In the genomic region with DNA sequence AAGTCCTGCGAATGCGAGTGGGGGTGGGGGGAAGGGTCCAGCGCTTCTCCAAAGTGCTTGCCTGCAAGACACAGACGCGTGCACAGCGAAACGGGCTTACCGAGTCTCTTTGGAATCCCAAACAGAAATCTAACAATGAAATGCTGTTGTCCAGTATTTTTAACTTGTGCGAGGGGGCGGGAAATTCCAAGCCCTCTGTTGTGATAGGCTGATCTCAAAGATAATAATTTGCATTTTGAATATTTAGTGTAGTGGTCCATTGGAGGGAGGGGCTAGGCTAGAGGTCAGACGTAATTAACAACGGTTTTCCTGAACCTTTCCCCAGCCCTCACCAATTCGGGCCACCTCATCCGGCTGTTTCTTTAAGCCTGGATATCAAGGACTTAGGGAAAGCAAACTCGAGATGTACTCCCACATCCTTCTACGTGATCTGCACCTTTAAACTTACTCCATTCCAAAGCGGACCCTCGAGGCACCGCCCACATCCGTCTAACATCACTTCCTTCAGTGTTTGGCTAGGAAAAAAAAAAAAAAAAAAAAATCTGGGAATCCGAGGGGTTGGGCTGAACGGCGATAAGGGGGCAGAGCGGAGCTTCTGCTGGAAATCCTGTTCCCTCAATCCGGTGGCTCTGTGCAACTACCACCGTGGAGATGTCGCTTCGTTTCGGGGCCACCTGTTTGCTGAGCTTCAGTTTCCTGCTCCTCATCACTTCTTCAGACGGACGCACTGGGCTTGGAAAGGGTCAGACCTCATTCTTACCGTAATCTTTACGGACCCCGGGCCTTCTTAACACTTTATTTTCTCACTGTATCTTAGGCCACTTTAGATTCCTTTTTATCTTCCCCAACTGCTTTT, we compare ENCODE assay signal across 7 mouse cellular contexts. TPM values are rescaled to one million over a fixed set of nuclear protein-coding genes. Genes with fewer than 3 reads are reported as not detected.
DNase-seq lines count a peak whose midpoint lies in the region; ATAC-seq lines count a peak whose summit lies in the region.

A gene (plus strand): TSS at position 487 of the 856 bp plus-strand sequence.

- H3K27ac ChIP-seq in intestine, embryonic 15.5 days = peak within 1 kb of the TSS; percentile 98
- peak within 1 kb of the TSS; percentile 100 for H3K27ac ChIP-seq in midbrain, embryonic 10.5 days (replicated peaks)

- no peaks in the 10 kb centered on the region for H3K9me3 ChIP-seq in intestine, embryonic 15.5 days
- H3K9me3 ChIP-seq in midbrain, embryonic 10.5 days (replicated peaks) = no peaks in the 10 kb centered on the region

- ATAC-seq in intestine, embryonic 15.5 days = peak; percentile 87

- peak within 1 kb of the TSS; percentile 69 for H3K4me2 ChIP-seq in intestine, embryonic 15.5 days (replicated peaks)

- peak; percentile 87 for DNase-seq in adrenal gland, adult 8-10 months
- peak; percentile 88 for DNase-seq in embryo, embryonic 11.5 days (ENCODE audit: low read depth, low spot score)
- DNase-seq in gastrocnemius, postnatal 36 days = peak; percentile 73 to 79
- DNase-seq in left cerebral cortex, postnatal 25 days (ENCODE audit: low spot score in 2 of 2) = peak; percentile 86 to 93
- DNase-seq in midbrain, embryonic 10.5 days (ENCODE audit: low spot score) = peak; percentile 88
- DNase-seq in right cerebral cortex, postnatal 4 days = peak; percentile 69

- under 1% methylated on average over 34 of the region's 34 CpGs for WGBS in intestine, embryonic 15.5 days
- WGBS in midbrain, embryonic 10.5 days = under 1% methylated on average over 34 of the region's 34 CpGs

- peak within 1 kb of the TSS; percentile 95 for H3K9ac ChIP-seq in intestine, embryonic 15.5 days

- H3K4me1 ChIP-seq in intestine, embryonic 15.5 days (replicated peaks) = peaks cover 10% of the 10 kb centered on the region
- H3K4me1 ChIP-seq in midbrain, embryonic 10.5 days = peaks cover 33% of the 10 kb centered on the region

- H3K36me3 ChIP-seq in intestine, embryonic 15.5 days = no peaks in the 10 kb centered on the region
- peaks cover 16% of the 10 kb centered on the region for H3K36me3 ChIP-seq in midbrain, embryonic 10.5 days

- peak within 1 kb of the TSS; percentile 88 for H3K4me3 ChIP-seq in intestine, embryonic 15.5 days (replicated peaks)
- peak within 1 kb of the TSS; percentile 98 for H3K4me3 ChIP-seq in midbrain, embryonic 10.5 days

- H3K27me3 ChIP-seq in intestine, embryonic 15.5 days (replicated peaks) = no peaks in the 10 kb centered on the region
- H3K27me3 ChIP-seq in midbrain, embryonic 10.5 days (ENCODE audit: low read depth, poor library complexity, severe bottlenecking) = no peaks in the 10 kb centered on the region

- intact Hi-C loops in gastrocnemius, postnatal 36 days (cut with DNase I) = no loop called here
- intact Hi-C loops in left cerebral cortex, postnatal 25 days (cut with DNase I) = no loop called here

RNA-seq across cellular contexts. Expression of the gene that starts here (rescaled TPM):
- total RNA-seq in adrenal gland, adult 8-10 months (2022) = 10 to 100 TPM; 62.5 to 76.1 (median 70.7) TPM
- total RNA-seq in gastrocnemius, postnatal 36 days (2021) = 10 to 100 TPM; 11.5 to 13.3 TPM
- 88.7 and 102 TPM in 2 replicates for polyA plus RNA-seq in intestine, embryonic 15.5 days (2015; fragmentation: Nextera tagmentation; extraction: Ambion mirVana)
- 10 to 100 TPM; 35.4 to 41.0 TPM for total RNA-seq in left cerebral cortex, postnatal 25 days (2021)
- 93.5 and 102 TPM in 2 replicates for polyA plus RNA-seq in midbrain, embryonic 10.5 days (2016; fragmentation: Nextera tagmentation; extraction: Ambion mirVana)

Comparison
In these comparisons a context has a peak if more than half of its experiments do, and no peak if none do; other contexts are left out.
1. Peak in every context shown above with its lines: DNase-seq, ATAC-seq, H3K4me3 ChIP-seq and H3K27ac ChIP-seq.